Mouse (Mus musculus) right cerebral cortex, postnatal 10 days (tissue): ENCODE measurements at regions not wholly inside any gene's neighbourhood (a gene's known extent, or its start where the extent isn't known, plus 50 kb on each side); places are given as distances from the start of the nearest gene placed in this dataset.
"Not testable (repeated sequence)": the region's sequence is repeated elsewhere in the genome, so short reads cannot be mapped to it uniquely, and the experiment has no call there.

Experiments used
- DNase-seq, 2 experiments: peaks; one replicate each; pipeline ENCODE4 v3.0.0; 2021; ENCODE audit warnings: low spot score in 2 of 2

DNA sequence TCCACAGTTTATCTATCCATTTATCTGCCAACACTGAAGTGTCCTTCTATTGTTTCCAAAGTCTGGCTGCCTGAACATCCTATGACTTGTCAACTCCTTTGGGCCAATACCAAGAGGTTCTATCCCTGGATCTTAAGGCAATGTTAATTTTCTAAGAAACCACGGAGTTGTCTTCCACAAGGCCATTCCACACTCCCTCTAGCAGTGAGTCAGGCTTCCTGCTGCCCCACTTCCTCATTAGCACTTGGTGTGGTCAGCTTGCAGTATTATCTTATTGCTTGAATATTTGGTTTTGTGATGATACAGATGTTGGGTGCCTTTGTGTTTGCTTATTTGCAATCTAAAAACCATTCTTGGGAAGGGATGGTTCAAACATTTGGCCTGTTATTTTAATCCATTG is 87.5 kb upstream of the Ppp2r2d start:
- DNase-seq, result no peak

- DNase-seq, result no peak
These were observed 97.4 kb upstream of the Ppp2r2d start for GRCm38 (mm10) chr7:138748442-138748841.

DNA sequence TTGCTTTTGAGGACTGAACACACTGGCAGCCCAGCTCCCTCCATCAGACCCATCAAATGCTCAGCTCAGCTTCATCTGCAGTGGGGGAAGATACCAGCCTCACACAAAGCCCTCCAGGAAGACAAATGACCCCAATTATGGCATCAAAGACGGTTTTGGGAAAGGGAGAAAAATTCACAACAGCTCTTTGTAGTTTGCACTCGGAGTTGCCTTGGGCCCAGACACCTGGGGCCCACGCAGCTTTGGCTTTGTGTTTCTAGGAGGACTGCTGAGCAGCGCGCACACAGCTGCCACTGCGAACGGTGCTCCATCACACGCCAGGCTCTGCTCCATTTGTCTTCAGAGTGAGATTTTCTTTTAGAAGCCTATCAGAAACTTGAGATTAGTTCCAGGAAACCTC is 99.3 kb upstream of the Ppp2r2d start:
- no peak for DNase-seq

GRCm38 (mm10) chr7:138742516-138742845 is 103.4 kb upstream of the Ppp2r2d start:
- DNase-seq, result no peak

DNA sequence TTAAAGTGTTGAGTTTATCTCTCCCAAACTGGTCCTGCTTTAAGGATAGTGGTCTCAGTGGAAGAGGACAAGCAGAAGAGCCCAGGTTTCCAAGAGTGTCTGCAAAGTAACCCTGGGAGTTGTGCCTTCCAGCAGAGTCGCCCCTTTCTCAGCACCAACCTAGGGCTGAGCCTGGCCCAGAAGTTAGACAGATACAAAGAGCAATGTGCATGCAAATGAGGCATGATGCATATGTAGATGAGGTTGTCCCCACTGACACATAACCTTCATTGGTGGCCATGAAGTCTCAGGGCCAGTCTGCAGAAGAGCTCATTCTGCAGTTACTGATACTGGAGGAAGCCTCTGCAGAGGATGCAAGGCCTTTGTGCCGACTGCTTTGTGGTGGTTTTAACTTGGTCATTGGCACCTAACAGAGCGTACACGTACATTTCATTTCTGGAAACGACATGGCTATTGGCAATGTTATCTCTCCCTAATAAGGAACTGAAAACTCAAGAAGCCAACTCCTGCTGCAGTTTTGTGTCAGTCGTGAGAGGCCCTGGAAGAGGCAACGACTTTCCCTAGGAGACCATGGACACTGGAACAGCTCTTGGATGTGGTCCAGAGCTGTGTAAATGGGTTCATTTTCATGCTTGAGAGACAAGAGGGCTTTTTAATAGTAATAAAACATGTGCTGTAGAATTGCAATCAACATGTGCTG is 103.9 kb upstream of the Ppp2r2d start:
- no peak for DNase-seq

GRCm38 (mm10) chr7:138734254-138734653 is 111.6 kb upstream of the Ppp2r2d start:
- DNase-seq, result peak; percentile 45 to 55

DNA sequence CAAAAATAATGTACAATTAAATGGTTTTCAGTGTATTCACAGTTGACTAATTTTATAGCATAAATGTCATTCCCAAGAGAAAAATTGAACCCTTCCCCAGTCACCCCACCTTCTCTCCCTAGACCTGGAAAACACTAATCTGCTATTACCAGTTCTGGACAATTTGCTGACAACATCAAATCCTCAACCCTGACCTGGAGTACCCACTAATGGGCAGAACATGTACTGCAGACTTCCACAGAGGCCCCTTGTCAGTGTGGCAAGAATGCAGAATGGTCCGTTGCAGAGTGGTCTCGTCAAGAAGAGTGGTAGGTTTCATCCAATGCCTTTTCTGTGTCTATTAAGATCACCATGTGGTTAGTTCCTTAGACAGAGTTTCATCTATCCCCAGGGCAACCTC is 121.0 kb upstream of the Ppp2r2d start:
- no peak for DNase-seq

DNA sequence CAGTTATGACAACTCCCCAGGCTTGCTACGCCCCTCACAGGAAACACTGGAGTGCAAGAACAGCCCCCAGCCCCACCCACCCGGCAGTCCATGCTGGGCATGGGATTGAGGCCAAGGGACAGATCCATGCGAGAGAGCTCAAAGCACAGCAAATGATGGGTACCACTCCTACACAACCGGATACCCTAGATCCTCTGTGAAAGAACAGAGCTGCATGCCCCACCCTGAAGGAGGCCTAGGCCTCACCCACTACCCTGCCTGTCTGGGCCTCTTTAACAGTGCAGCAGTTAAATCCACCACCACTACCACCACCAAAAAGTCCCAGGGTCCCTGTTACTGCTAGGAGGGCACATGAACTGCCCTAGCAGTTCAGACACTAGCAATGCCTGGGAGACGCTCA is 126.3 kb upstream of the Ppp2r2d start:
- no peak for DNase-seq

- no peak for DNase-seq
These were observed 126.8 kb upstream of the Ppp2r2d start for GRCm38 (mm10) chr7:138719115-138719514.

- DNase-seq, result no peak
These were observed 131.1 kb upstream of the Ppp2r2d start for GRCm38 (mm10) chr7:138714731-138715130.

DNA sequence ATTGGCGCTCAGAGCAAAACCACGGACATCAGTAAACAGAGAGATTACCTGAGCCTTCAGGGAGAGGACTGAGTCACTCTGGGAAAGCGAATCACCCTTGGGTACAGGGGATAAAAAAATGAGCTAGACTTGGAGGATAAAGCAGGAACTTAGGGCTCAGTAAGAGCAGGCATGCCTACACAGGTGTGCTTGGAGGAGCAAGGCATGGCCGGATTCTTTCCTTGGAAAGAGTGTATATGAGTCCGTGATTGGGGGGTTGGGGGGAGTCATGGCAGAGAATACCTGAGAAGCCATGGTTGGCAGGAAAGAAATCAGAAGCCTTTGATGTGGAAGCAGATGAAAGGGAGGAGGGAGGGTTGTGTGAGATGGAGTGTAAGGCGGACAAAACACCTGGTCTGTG is 137.5 kb upstream of the Ppp2r2d start:
- no peak for DNase-seq

GRCm38 (mm10) chr7:138699599-138699998 is 146.3 kb upstream of the Ppp2r2d start:
- not testable (repeated sequence) for DNase-seq

- DNase-seq, result peak; percentile 35 to 46
These were observed 163.7 kb upstream of the Ppp2r2d start for GRCm38 (mm10) chr7:138682161-138682560.

DNA sequence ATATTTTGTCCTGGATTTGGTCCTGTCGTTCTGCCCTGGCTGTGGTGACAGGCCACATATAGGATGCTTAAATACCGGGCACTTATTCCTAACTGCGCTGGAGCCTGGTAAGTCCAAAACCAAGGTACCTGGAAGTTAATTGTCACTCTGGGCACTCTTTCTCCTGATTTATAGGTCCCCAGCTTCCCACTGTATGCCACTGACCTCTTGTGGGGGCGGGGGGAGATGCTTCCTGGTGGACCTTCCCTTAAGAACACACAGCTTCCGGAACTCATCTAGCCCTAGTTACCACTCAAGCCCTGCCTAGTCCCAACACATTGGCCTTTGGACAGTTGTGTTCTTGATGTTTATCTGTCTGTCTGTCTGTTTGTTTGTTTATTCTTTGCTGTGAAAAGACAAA is 165.3 kb upstream of the Ppp2r2d start:
- no peak for DNase-seq

DNA sequence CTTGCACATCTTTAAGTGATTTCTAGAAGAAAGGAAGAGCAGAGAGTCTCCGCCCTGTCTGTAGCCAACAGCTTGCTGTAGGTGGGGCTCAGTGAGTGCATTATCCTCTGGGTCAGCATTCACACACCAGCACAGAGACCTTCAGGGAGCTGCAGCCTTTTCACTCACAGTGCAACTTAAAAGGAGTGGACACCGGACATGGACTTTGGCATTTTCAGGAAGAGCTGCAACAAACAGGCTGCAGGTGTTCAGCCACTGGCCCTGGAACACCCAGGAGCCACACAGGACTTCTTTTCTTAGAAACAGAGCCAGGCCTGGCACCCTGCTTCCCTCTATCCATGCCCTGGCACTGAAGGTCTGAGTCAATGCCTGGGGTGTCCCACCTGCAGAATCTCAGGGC is 166.3 kb upstream of the Ppp2r2d start:
- DNase-seq, result no peak

- DNase-seq, result peak in 1 of 2 experiments; percentile 34
These were observed 172.9 kb upstream of the Ppp2r2d start for GRCm38 (mm10) chr7:138672959-138673358.

DNA sequence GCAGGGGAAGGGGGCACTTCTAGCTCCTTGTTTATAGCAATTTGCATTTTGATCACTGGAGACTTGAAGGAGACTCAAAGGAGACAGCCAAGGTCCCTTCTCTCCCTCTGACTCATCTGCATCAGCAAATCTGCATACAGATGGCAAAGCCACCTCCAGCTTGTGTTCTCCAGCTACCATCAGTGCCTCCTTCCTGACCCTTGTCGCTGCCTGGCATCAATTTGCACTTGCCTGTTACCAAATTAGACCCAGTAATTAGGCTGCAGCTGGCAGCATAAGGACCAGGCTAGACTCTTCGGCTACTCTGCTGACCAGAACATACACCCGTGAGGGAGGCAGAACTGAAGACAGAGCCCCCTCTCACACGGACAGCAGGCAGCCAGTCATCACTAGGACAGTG is 177.5 kb upstream of the Ppp2r2d start:
- peak; percentile 43 to 55 for DNase-seq

DNA sequence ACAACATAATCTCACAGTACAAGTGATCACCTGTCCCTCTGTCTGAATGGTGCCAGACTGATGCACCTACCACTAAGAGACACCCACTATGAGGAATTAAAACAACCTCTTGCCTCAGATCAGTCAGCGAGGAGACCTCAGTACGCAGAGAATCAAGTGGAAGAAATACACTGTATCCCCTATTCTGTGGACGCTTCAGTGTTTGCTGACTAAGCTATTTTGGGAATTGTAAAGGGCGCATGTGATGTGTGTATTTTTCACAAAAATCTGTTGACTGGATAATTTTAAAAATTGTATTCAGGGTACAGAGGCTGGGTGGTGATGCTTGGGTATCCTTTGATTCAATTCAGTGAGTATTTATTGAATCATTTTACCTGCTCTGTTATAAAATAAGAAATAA is 185.8 kb upstream of the Ppp2r2d start:
- DNase-seq, result no peak

DNA sequence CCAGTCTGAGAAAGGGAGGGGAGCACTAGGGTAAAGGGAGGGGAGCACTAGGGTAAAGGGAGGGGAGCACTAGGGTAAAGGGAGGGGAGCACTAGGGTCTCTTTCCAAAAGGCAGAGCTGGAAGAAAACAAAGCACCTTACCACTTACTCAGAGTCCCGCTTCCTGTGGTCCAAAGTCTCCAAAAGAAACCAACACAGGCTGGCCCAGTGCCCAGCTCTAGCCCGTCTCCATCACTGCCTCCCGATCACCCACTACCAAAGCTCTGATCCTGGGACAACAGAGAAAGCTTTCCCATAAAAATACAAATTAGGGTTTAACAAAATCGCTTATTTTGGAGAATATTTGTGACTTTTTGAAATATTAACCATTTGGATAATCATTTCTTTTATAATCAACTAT is 188.4 kb upstream of the Ppp2r2d start:
- DNase-seq, result no peak

GRCm38 (mm10) chr7:138657076-138657475 is 188.8 kb upstream of the Ppp2r2d start:
- DNase-seq, result no peak

DNA sequence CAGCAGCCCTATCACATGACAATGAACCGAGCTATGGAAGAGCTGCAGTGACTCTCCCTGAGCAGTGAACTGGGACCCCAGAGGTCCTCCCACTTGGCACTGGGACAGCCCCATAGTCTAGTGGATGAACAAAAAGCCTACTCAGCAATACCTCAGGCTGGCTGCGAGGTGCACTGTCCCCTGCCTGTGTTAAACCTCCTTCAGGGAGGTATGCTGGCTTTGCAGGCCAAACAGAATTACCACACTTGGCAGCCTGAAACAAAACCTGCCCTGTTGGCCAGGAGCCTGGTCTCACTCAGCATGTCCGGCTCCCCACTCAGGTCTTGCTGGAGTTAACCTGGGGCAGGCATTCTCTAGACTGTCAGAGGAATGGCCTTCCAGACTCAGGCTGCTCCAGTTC is 189.9 kb upstream of the Ppp2r2d start:
- DNase-seq, result no peak

DNA sequence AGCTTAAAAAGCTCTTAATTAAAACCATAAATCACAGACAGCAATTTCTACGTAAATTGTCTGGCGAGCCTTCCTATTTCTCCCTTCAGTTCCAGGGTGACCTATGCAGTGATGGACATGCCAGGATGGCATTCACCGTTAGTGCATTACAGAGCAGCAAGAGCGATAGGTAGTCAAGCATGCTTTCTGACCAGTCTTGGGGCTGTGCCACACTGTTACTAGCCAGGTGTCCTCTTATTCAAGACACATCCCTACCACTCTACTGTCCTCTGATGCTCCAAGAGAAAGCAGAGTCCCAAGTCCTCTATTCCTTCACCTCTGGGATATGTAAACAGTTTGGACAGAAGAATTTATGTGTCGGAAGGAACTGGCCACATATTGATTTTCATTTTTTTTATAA is 194.9 kb upstream of the Ppp2r2d start:
- no peak for DNase-seq

DNA sequence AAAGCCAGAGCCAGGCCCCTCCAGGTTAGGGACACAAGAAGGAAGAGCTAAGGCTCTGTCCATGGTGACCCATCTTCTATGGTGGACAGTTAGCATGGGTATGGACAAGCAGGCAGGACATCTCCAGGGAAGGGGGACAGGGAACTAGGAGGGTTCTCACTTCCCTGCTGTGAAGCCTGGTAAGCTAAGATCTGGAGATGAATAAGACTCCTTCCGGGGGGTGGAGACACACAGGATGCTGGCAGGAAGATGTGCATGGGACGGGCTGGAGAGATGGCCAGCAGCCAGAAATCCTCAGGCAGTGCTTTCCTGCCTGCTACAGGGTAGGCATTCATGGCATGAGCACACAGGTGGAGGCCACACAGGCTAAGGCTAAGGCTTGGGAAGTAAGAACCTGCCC is 198.2 kb upstream of the Ppp2r2d start:
- DNase-seq, result no peak

GRCm38 (mm10) chr7:138640492-138641165 is 205.2 kb upstream of the Ppp2r2d start:
- no peak for DNase-seq
